Mouse (Mus musculus) myocyte (in vitro differentiated cells): ENCODE measurements around the gene Vapa. TPM values are rescaled to one million over a fixed set of nuclear protein-coding genes. Genes with fewer than 3 reads are reported as not detected.

Source experiments
- H3K27me3 ChIP-seq: one replicate; pipeline ENCODE4 v1.6.1; 2011; ENCODE audit not compliant: control insufficient read depth, insufficient read depth, insufficient read length
- H3K36me3 ChIP-seq: one replicate; pipeline ENCODE4 v1.6.1; 2011; ENCODE audit not compliant: control insufficient read depth, insufficient read depth
- H3K4me2 ChIP-seq: one replicate; pipeline ENCODE4 v1.6.1; 2011; ENCODE audit warnings: low read depth, control low read depth
- H3K4me3 ChIP-seq: one replicate; pipeline ENCODE4 v1.5.1; 2011; ENCODE audit warnings: mild to moderate bottlenecking, control low read depth, moderate library complexity
- H3K79me2 ChIP-seq: one replicate; pipeline ENCODE4 v1.6.1; 2011; ENCODE audit not compliant: control insufficient read depth, insufficient read depth
- H3ac ChIP-seq: one replicate; pipeline ENCODE4 v1.6.1; 2011; ENCODE audit not compliant: control insufficient read depth, insufficient read length
- CEBPB ChIP-seq: IDR thresholded peaks from 2 replicates; pipeline ENCODE4 v1.6.1; 2011; ENCODE audit warnings: mild to moderate bottlenecking, moderate library complexity; ENCODE audit not compliant: poor library complexity, insufficient read depth, severe bottlenecking
- E2F4 ChIP-seq: IDR thresholded peaks from one replicate; pipeline ENCODE4 v1.6.1; 2011; ENCODE audit warnings: mild to moderate bottlenecking, control low read depth, moderate library complexity; ENCODE audit not compliant: insufficient read depth
- MAX ChIP-seq: IDR thresholded peaks from one replicate; pipeline ENCODE4 v1.6.1; 2011; ENCODE audit warnings: low read depth, mild to moderate bottlenecking, control low read depth
- MYOD1 ChIP-seq, 3 experiments: IDR thresholded peaks; one replicate each; pipeline ENCODE4 v1.6.1; 2011; ENCODE audit warnings: control low read depth in 2 of 3, low read depth in 2 of 3, mild to moderate bottlenecking in 2 of 3, moderate library complexity in 1 of 3; ENCODE audit not compliant: insufficient read length in 2 of 3, control insufficient read depth in 1 of 3
- MYOG ChIP-seq, 3 experiments: IDR thresholded peaks; one replicate each; pipeline ENCODE4 v1.6.1; 2011; ENCODE audit warnings: control low read depth in 2 of 3, low read depth in 2 of 3, mild to moderate bottlenecking in 2 of 3; ENCODE audit not compliant: insufficient read length in 2 of 3, control insufficient read depth in 1 of 3, insufficient read depth in 1 of 3
- POLR2A ChIP-seq: IDR thresholded peaks from one replicate; pipeline ENCODE4 v1.6.1; 2011; ENCODE audit warnings: low read depth, mild to moderate bottlenecking, control low read depth, moderate library complexity; ENCODE audit not compliant: insufficient read length
- POLR2AphosphoS2 ChIP-seq: IDR thresholded peaks from one replicate; pipeline ENCODE4 v1.6.1; 2011; ENCODE audit warnings: low read depth, control low read depth; ENCODE audit not compliant: insufficient read length
- REST ChIP-seq: IDR thresholded peaks from one replicate; pipeline ENCODE4 v1.6.1; 2011; ENCODE audit warnings: mild to moderate bottlenecking, control low read depth, moderate library complexity; ENCODE audit not compliant: insufficient read depth, insufficient read length
- SRF ChIP-seq: IDR thresholded peaks from one replicate; pipeline ENCODE4 v1.6.1; 2011; ENCODE audit warnings: low read depth; ENCODE audit not compliant: control insufficient read depth, insufficient read length
- TCF12 ChIP-seq: IDR thresholded peaks from one replicate; pipeline ENCODE4 v1.6.1; 2011; ENCODE audit warnings: mild to moderate bottlenecking, control low read depth; ENCODE audit not compliant: poor library complexity, insufficient read depth, severe bottlenecking
- TCF3 ChIP-seq: IDR thresholded peaks from one replicate; pipeline ENCODE4 v1.6.1; 2011; ENCODE audit warnings: low read depth, control low read depth; ENCODE audit not compliant: insufficient read length
- USF1 ChIP-seq: IDR thresholded peaks from one replicate; pipeline ENCODE4 v1.6.1; 2011; ENCODE audit warnings: low read depth, mild to moderate bottlenecking, control low read depth, moderate library complexity
- polyA plus RNA-seq: library from polyadenylated mRNA; unstranded; fragments of >200 nt; fragmentation: generic; extraction: Trizol; gene quantifications from one replicate; pipeline ENCODE4 v1.2.1, GENCODE M21; 2012; ENCODE audit warnings: missing spikeins

Gene Vapa
- polyA plus RNA-seq, 1 experiment: 78.9 TPM

DNA sequence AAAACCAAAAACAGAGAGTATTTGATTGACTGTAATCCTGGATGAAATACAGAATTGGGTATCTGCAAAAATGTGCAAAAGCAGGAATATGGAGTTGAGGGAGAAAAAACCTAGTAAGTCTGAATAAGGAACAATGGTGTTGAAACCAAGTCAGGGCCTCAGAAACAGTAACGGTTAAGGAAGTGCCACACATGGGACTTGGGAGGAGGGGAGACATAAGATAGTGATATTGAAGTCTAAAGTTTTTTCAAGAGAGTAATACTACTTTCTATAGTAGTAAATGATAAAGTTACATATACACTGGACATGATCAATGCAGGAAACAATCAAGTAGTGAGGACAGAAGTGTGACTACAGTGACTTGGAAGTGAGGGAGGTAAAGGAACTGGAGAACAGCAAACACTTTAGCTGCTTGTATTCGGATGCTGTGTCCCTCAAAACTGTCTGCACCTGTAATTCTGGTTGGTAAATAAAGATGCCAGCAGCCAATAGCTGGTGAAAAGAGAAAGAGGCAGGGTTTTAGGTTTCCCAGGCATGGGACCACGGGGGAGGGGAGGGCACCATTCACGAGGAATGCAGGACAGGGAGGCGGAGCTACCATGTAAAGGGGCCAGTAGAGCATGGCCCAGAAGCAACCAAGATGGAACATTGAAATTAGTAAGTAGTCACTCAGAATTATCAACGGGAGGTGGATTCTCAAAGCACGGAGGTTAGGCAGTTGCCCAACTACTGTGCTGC, 5.6 kb downstream of the Vapa start:
- no peak overlapping the region for H3K4me3 ChIP-seq
- no peak overlapping the region for H3K4me2 ChIP-seq

DNA sequence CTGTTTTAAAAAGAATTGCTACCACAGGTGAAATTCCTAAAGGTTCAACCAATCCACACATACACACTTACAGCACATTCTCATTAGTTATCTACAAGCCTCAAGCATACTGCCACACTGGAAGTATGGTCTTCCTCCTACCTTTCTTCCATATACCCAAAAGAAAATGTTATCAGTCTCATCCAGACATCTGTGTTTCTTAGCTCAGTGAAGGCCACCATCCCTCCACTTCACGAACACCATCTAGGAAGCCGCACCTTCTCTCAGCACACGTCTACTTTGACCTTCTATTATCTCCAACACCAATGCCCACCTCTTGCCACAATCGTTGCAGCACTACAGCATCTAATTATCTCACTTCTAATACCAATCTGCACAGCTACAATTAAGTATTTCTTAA, 7.3 kb downstream of the Vapa start:
- Histone ChIP-seq H3K27me3 (no peaks in the 10 kb centered on the region), H3K36me3 (no peaks in the 10 kb centered on the region), H3ac (no peak overlapping the region), H3K79me2 (peaks cover 100% of the 10 kb centered on the region), H3K4me3 (no peak overlapping the region), H3K4me2 (no peak overlapping the region)
- no peak for TF ChIP-seq TCF12
- TF ChIP-seq MYOD1 (IDR thresholded peaks at IDR 0.05; ENCODE audit: control insufficient read depth in 1 of 3, insufficient read length in 2 of 3, low read depth in 2 of 3): no peak

More for the DNA sequence above, 5.6 kb downstream of the Vapa start:
- TF ChIP-seq TCF12 (no peak), TCF3 (no peak), MAX (no peak), USF1 (no peak), E2F4 (no peak), MYOG (IDR thresholded peaks at IDR 0.05; ENCODE audit: control insufficient read depth in 1 of 3, insufficient read depth in 1 of 3, insufficient read length in 2 of 3, low read depth in 2 of 3) (no peak), POLR2A (no peak)
- Histone ChIP-seq H3K79me2 (peaks cover 99% of the 10 kb centered on the region), H3K27me3 (no peaks in the 10 kb centered on the region), H3K36me3 (no peaks in the 10 kb centered on the region), H3ac (no peak overlapping the region)

DNA sequence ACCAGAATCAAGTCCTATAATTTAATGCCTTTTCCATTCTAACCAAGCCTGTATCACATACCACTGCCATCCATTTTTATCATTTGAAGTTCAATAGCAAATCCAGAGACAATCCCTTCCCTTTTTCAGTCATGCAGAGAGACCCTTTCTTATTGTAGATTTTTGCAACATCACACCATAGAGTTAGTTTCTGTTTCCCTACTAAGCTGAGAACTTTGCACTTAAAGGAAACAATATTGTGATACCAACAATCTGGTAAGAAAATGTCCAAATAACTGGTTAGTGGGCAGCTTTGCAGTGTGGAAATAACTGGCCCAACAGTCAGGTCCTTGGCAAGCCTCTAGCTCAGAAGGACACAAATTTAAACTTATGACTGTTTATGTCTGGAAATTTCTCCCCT, 8.5 kb downstream of the Vapa start:
- Histone ChIP-seq H3K79me2 (peaks cover 100% of the 10 kb centered on the region), H3ac (no peak overlapping the region), H3K27me3 (no peaks in the 10 kb centered on the region), H3K4me2 (peak overlapping the region; percentile 3), H3K4me3 (no peak overlapping the region), H3K36me3 (no peaks in the 10 kb centered on the region)
- TF ChIP-seq REST: no peak
- TF ChIP-seq MAX: no peak
- TF ChIP-seq TCF12: no peak
- no peak for TF ChIP-seq MYOD1 (IDR thresholded peaks at IDR 0.05; ENCODE audit: control insufficient read depth in 1 of 3, insufficient read length in 2 of 3, low read depth in 2 of 3)

DNA sequence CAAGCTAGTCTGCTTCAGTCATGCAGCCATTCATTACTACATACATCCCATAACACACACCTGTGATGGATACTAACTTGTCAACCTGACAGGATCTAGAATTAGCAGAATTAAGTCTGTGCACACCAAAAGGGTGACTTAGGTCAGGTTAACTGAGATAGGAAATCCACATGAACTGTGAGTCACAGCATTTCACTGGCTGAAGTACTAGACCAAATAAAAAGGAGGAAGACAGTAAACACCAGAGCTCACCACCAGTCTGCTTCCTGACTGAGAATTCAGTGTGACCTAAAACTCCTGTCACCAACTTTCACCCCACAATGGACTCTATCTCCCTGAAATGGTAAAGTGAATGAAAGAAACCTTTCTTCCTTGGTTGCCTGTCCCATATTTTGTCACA, 9.0 kb downstream of the Vapa start:
- H3K27me3 ChIP-seq: no peaks in the 10 kb centered on the region
- no peaks in the 10 kb centered on the region for H3K36me3 ChIP-seq
- TF ChIP-seq USF1 (no peak), MAX (no peak), TCF3 (no peak), CEBPB (no peak), POLR2AphosphoS2 (no peak), E2F4 (no peak), MYOG (IDR thresholded peaks at IDR 0.05; ENCODE audit: control insufficient read depth in 1 of 3, insufficient read depth in 1 of 3, insufficient read length in 2 of 3, low read depth in 2 of 3) (no peak), POLR2A (no peak), TCF12 (no peak), MYOD1 (IDR thresholded peaks at IDR 0.05; ENCODE audit: control insufficient read depth in 1 of 3, insufficient read length in 2 of 3, low read depth in 2 of 3) (no peak)
- H3K79me2 ChIP-seq: peaks cover 100% of the 10 kb centered on the region
- peak overlapping the region; percentile 36 for H3K4me2 ChIP-seq
- H3ac ChIP-seq: no peak overlapping the region
- no peak overlapping the region for H3K4me3 ChIP-seq

DNA sequence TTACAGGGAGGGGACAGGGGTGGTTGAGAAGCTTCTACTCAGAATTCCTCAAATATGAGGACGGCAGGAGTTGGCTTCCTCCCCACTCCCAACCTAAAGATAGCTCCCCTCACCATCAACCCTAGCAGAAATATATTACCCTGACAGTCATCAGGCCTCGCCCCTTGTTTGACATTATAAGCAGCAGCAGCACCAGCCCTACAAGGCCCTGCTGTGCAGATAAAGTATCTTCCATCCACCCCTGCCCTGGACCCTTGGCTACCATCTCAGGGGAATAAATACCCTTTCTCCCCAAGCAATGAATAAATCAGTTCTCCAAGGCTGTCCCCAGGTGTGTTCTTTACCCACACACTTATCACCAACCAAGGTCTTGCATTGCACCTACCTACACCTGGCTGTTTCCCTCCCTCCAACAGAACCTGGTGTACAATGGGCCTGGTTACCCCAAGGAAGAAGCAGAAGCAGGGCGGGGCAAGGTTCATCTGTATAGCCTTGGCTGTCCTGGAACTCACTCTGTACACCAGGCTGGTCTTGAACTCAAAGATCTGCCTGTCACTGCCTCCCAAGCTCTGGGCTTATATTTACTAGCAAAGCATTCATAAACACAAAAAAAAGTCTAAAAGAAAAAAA, 15.4 kb downstream of the Vapa start:
- no peaks in the 10 kb centered on the region for H3K27me3 ChIP-seq
- no peak overlapping the region for H3K4me3 ChIP-seq
- peaks cover 100% of the 10 kb centered on the region for H3K79me2 ChIP-seq
- no peaks in the 10 kb centered on the region for H3K36me3 ChIP-seq
- peak overlapping the region; percentile 27 for H3K4me2 ChIP-seq
- H3ac ChIP-seq: no peak overlapping the region
- no peak for TF ChIP-seq USF1
- TF ChIP-seq TCF3: no peak
- no peak for TF ChIP-seq MYOG (IDR thresholded peaks at IDR 0.05; ENCODE audit: control insufficient read depth in 1 of 3, insufficient read depth in 1 of 3, insufficient read length in 2 of 3, low read depth in 2 of 3)
- TF ChIP-seq E2F4: no peak
- TF ChIP-seq MAX: no peak
- no peak for TF ChIP-seq REST
- no peak for TF ChIP-seq POLR2A
- TF ChIP-seq TCF12: no peak
- TF ChIP-seq SRF: no peak
- no peak for TF ChIP-seq MYOD1 (IDR thresholded peaks at IDR 0.05; ENCODE audit: control insufficient read depth in 1 of 3, insufficient read length in 2 of 3, low read depth in 2 of 3)
- TF ChIP-seq POLR2AphosphoS2: no peak
- TF ChIP-seq CEBPB: no peak
